Mouse (Mus musculus) lung, postnatal 4 days (tissue): ENCODE measurements around the gene Allc.

Source experiments
- DNase-seq, 2 experiments: peaks; one replicate each; pipeline ENCODE4 v3.0.0; 2021

Allc gene

DNA sequence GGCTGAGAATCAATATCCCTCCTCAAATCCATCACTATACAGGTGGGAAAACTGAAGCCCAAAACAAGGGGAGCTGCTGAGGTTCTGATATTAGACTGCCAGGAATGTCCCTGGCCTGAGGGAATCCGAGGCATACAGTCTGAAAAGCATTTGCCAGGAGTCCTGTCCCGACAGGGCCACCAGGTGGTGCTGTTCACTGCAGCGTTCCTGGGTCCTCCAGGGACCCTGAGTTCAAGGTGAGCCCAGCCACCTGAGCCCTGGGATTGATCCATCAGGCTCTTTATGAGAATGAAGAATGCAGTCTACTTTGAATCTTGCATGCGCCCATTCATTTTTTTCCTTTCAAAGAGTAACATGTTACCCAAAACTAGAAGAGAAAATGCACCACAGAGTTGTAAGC, 3.2 kb downstream of the Allc start:
- no peak for DNase-seq

DNA sequence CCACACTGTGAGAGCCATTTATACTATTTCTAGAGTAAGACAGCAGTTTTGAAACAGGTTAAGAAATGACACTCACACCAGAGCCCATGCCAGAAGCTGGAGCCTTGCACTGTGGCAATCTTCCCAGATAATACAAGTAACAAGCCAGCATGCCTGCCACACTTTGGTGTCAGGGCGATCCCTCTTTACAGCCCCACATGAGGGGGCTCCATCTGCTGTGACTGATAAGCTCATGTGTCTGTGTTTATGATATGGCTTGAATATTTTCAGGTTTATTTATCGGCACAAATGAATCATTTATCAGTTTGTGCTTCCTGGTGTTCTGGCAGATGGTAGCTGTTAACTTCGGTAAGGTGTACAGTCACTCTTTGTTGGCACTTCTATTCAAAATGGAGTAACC, 4.2 kb downstream of the Allc start:
- no peak for DNase-seq

DNA sequence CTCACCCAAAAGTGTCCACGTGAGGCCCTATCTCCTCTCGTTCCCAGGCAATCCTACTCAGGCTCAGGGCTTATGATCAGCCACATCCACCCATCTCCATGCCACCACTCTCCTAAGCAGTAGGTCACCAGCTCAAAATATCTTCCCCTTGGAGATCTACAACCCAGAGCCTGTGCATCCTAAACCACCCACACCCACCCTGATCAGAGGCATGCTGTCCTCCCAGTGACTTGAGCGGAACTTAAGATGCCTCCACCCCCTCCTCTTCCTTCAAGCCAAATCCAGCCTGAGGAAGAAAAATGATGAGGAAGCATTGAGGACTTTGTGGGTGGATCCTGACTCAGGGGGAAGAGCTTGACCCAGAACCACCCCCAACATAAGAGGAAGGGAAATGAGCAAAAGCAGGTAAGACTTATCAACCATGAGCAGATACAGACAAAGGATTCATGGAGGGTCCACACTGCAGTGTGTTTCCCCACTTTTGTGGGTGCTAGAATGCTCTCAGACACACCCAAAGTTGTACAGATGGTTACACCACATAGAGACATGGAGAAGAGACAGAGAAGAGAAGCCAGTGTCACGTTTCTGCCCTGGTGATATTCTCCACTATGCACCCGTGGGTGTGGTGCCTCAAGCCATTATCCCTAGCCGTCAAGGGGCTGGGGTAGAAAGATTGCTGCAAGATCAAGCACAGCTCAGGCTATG, 6.8 kb downstream of the Allc start:
- DNase-seq = no peak

DNA sequence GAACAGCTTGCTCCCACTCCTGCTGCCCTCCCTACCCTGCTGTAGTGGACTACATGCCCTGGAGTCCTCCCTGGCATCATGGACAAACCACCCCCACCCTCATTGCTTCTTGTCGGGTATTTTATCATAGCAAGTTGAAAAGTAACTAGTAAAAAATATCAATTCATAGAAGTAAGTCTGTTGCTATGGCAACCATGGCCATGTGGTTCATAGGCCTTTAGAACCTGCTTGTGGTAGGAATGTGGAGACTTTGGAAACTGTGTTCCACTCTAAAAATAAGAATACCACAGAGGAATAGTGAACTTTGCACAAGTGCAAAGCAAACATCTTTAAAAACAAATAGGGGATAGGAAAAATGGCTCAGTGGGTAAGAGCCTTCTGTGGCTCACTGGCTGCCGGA, 10.1 kb downstream of the Allc start:
- no peak for DNase-seq

DNA sequence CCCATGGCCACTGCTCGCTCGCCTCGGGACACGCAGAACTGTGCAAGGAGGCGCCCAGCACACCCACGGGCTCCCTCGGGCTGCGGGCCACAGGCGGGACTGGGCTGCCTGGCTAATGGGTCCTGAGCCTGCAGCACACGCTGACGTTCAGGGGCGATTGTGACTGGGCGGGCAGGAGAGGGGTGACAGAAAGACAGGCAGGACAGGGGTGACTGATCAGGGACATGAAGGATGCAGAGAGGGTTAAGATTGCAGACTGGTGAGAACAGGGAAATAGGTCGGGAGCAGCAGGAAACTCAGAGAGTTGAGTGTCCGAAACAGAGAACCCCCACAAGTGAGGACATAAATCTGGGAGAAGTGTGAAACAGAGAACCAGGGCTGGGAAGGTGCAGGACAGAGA, 30.0 kb downstream of the Allc start, which contains the start of gene Dcdc2c:
Gene Dcdc2c (minus strand): TSS at position 101 of the 400 bp plus-strand sequence.
- DNase-seq = no peak

DNA sequence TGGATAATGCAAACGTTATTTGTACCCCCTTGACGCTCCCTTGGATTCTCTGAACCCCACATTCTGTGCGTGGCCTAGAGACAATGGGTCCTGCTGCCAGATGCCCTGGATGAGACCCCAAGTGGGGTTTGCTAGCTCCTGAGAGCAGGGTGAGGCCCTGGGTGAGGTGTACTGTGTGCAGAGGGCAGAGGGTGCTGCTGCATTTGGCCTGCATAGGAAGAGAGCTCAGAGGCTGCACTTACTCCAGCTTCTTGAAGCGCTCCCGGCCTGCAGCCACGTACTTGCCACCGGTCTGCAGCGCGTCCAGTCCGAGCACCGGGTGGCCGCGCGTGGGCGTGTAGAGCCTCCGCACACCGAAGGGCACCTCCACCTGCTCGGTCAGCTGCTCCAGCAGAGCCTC, 30.5 kb downstream of the Allc start:
- no peak for DNase-seq

DNA sequence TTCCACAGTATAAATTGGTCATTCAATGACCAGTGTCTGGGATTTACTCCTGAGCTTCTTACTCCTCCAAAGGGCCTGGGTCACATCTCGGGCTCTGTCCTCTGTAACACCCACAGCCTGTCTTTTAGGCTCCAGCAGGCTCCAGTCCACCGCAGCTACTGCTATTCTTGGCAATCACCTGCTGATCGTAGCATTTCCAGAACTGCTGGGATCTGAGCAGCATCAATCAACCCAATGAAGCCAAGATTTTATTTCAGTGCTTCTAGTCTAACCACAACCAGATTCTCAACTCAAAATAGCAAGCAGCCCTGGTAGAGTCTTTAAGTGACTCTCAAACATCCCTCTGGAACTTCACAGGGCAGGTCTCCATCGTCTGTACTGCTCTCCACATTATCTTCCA, 33.4 kb downstream of the Allc start:
- DNase-seq = no peak

DNA sequence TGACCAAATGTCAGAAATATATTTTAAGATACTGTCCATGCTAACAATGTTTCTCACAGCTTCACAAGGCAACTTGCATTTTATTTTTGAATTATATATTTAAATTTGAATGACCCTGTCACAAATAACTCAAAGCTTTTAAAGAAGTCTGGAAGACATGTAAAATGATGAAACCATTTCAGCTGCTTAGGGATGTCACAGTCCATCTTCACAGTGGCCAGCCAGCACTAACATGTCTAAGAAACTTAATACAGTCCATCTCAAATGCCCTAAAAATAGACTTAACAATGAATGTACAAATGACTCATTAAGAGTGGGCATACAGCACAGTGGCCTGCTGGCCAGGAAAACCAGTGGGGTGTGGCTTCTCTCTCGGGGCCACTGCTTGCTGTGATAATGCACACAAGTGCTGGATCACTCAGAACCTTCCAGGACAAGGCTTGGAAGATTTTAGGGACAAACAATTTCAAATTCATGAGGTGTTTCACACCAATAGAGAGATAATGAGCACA, 68.0 kb downstream of the Allc start:
- DNase-seq = no peak

DNA sequence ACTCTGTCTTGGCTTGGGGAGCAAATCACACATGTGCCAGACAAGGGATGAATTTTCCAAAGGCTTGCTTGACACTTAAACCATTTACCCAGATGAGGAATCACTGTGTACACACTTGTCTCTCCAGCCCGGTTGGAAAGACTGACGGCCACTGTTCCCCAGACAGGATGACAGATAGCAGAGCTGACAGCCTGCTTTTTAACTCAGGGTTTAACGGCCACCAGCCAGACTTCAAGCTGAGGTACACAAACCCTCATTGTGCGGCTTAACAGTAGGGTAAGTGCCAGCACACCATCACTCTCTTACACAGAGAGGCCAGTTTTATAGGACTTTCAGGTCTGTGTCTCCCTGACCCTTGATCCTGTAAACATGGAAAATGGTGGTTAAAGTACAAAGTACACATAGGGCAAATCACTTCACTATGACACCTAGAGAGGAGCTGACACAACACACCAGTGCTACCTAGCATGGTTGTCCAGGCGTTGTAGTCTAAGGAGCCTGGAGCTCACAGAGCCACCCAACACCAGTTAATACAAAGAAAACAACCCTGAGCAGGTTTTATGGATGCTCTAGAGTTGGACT, 72.5 kb downstream of the Allc start:
- DNase-seq = no peak
